Mouse (Mus musculus): ENCODE measurements around the gene Mfap4. TPM values are rescaled to one million over a fixed set of nuclear protein-coding genes. Genes with fewer than 3 reads are reported as not detected.

Mfap4 gene
- polyA plus RNA-seq, 1 experiment from 2014 or later = 239 TPM

GRCm38 (mm10) chr11:61448599-61449225 is 36.5 kb upstream of the Mfap4 start:
- no peaks in the 10 kb centered on the region for H3K9me3 ChIP-seq (ENCODE audit: control insufficient read depth, low read length)
- no peak for DNase-seq (ENCODE audit: low spot score)
- H3K9ac ChIP-seq (ENCODE audit: low read length) = no peak overlapping the region
- H3K4me1 ChIP-seq (replicated peaks; ENCODE audit: control insufficient read depth, insufficient read depth, low read length) = 0 out of 2 replicates have a peak, but pooled peaks cover 9% of the 10 kb centered on the region
- WGBS = 73% methylated on average over 9 of the region's 9 CpGs
- no peaks in the 10 kb centered on the region for H3K36me3 ChIP-seq (ENCODE audit: control insufficient read depth, insufficient read depth, low read length)
- H3K27me3 ChIP-seq (replicated peaks; ENCODE audit: control insufficient read depth, insufficient read depth, low read length) = 0 out of 2 replicates have a peak, but pooled peaks cover 3% of the 10 kb centered on the region
- H3K4me3 ChIP-seq (ENCODE audit: low read depth, low read length) = no peak overlapping the region
- H3K4me2 ChIP-seq (ENCODE audit: low read length) = no peak overlapping the region
- ATAC-seq (replicated peaks; ENCODE audit: low FRiP score, low TSS enrichment, low read depth) = no peak
- no peak overlapping the region for H3K27ac ChIP-seq (ENCODE audit: low read depth)

GRCm38 (mm10) chr11:61449499-61450292 is 35.5 kb upstream of the Mfap4 start:
- H3K27me3 ChIP-seq (replicated peaks; ENCODE audit: control insufficient read depth, insufficient read depth, low read length) = 0 out of 2 replicates have a peak, but pooled peaks cover 3% of the 10 kb centered on the region
- no peak overlapping the region for H3K9ac ChIP-seq (ENCODE audit: low read length)
- H3K4me1 ChIP-seq (replicated peaks; ENCODE audit: control insufficient read depth, insufficient read depth, low read length) = 0 out of 2 replicates have a peak, but pooled peaks cover 14% of the 10 kb centered on the region
- WGBS = 75% methylated on average over 24 of the region's 24 CpGs
- ATAC-seq (replicated peaks; ENCODE audit: low FRiP score, low TSS enrichment, low read depth) = no peak
- H3K9me3 ChIP-seq (ENCODE audit: control insufficient read depth, low read length) = no peaks in the 10 kb centered on the region
- DNase-seq (ENCODE audit: low spot score) = no peak
- H3K4me2 ChIP-seq (ENCODE audit: low read length) = no peak overlapping the region
- no peak overlapping the region for H3K27ac ChIP-seq (ENCODE audit: low read depth)
- H3K4me3 ChIP-seq (ENCODE audit: low read depth, low read length) = no peak overlapping the region
- no peaks in the 10 kb centered on the region for H3K36me3 ChIP-seq (ENCODE audit: control insufficient read depth, insufficient read depth, low read length)

- H3K27ac ChIP-seq (ENCODE audit: low read depth) = no peak overlapping the region
- no peaks in the 10 kb centered on the region for H3K36me3 ChIP-seq (ENCODE audit: control insufficient read depth, insufficient read depth, low read length)
Measured at GRCm38 (mm10) chr11:61464071-61464470, 21.2 kb upstream of the Mfap4 start.

GRCm38 (mm10) chr11:61465422-61465821 is 19.8 kb upstream of the Mfap4 start:
- DNase-seq (ENCODE audit: low spot score) (no peak), ATAC-seq (replicated peaks; ENCODE audit: low FRiP score, low TSS enrichment, low read depth) (no peak)
- H3K9ac ChIP-seq (ENCODE audit: low read length) = no peak overlapping the region
- 30% methylated on average over 4 of the region's 4 CpGs for WGBS
- H3K27ac ChIP-seq (ENCODE audit: low read depth) = peak overlapping the region; percentile 29; the same call in 1 of the 2 replicates
- H3K4me3 ChIP-seq (ENCODE audit: low read depth, low read length) = no peak overlapping the region
- peaks cover 5% of the 10 kb centered on the region; the same call in 1 of the 2 replicates for H3K4me1 ChIP-seq (replicated peaks; ENCODE audit: control insufficient read depth, insufficient read depth, low read length)
- H3K9me3 ChIP-seq (ENCODE audit: control insufficient read depth, low read length) = no peaks in the 10 kb centered on the region
- H3K36me3 ChIP-seq (ENCODE audit: control insufficient read depth, insufficient read depth, low read length) = no peaks in the 10 kb centered on the region
- H3K4me2 ChIP-seq (ENCODE audit: low read length) = no peak overlapping the region
- H3K27me3 ChIP-seq (replicated peaks; ENCODE audit: control insufficient read depth, insufficient read depth, low read length) = no peaks in the 10 kb centered on the region

More at GRCm38 (mm10) chr11:61464071-61464470, 21.2 kb upstream of the Mfap4 start:
- Histone ChIP-seq H3K9ac (ENCODE audit: low read length) (no peak overlapping the region), H3K4me2 (ENCODE audit: low read length) (no peak overlapping the region), H3K4me3 (ENCODE audit: low read depth, low read length) (no peak overlapping the region), H3K4me1 (replicated peaks; ENCODE audit: control insufficient read depth, insufficient read depth, low read length) (peaks cover 5% of the 10 kb centered on the region; the same call in 1 of the 2 replicates), H3K9me3 (ENCODE audit: control insufficient read depth, low read length) (no peaks in the 10 kb centered on the region), H3K27me3 (replicated peaks; ENCODE audit: control insufficient read depth, insufficient read depth, low read length) (no peaks in the 10 kb centered on the region)
- DNase-seq (ENCODE audit: low spot score) (no peak), ATAC-seq (replicated peaks; ENCODE audit: low FRiP score, low TSS enrichment, low read depth) (no peak)
- 66% methylated on average over 2 of the region's 2 CpGs for whole genome bisulfite sequencing

GRCm38 (mm10) chr11:61468534-61468933 is 16.7 kb upstream of the Mfap4 start:
- no peaks in the 10 kb centered on the region for H3K36me3 ChIP-seq (ENCODE audit: control insufficient read depth, insufficient read depth, low read length)
- DNase-seq (ENCODE audit: low spot score) (no peak), ATAC-seq (replicated peaks; ENCODE audit: low FRiP score, low TSS enrichment, low read depth) (no peak)
- no peak overlapping the region for H3K27ac ChIP-seq (ENCODE audit: low read depth)
- no peak overlapping the region for H3K9ac ChIP-seq (ENCODE audit: low read length)
- H3K4me2 ChIP-seq (ENCODE audit: low read length) = no peak overlapping the region
- no peaks in the 10 kb centered on the region for H3K27me3 ChIP-seq (replicated peaks; ENCODE audit: control insufficient read depth, insufficient read depth, low read length)
- 79% methylated on average over 4 of the region's 4 CpGs for WGBS
- no peak overlapping the region for H3K4me3 ChIP-seq (ENCODE audit: low read depth, low read length)
- no peaks in the 10 kb centered on the region for H3K9me3 ChIP-seq (ENCODE audit: control insufficient read depth, low read length)
- peaks cover 5% of the 10 kb centered on the region; the same call in 1 of the 2 replicates for H3K4me1 ChIP-seq (replicated peaks; ENCODE audit: control insufficient read depth, insufficient read depth, low read length)

GRCm38 (mm10) chr11:61469317-61469917 is 15.8 kb upstream of the Mfap4 start:
- H3K9me3 ChIP-seq (ENCODE audit: control insufficient read depth, low read length) = no peaks in the 10 kb centered on the region
- no peak overlapping the region for H3K27ac ChIP-seq (ENCODE audit: low read depth)
- no peak overlapping the region for H3K4me2 ChIP-seq (ENCODE audit: low read length)
- 55% methylated on average over 7 of the region's 7 CpGs for WGBS
- H3K4me3 ChIP-seq (ENCODE audit: low read depth, low read length) = no peak overlapping the region
- DNase-seq (ENCODE audit: low spot score) = no peak
- ATAC-seq (replicated peaks; ENCODE audit: low FRiP score, low TSS enrichment, low read depth) = no peak
- no peaks in the 10 kb centered on the region for H3K36me3 ChIP-seq (ENCODE audit: control insufficient read depth, insufficient read depth, low read length)
- no peak overlapping the region for H3K9ac ChIP-seq (ENCODE audit: low read length)
- peaks cover 5% of the 10 kb centered on the region; the same call in 1 of the 2 replicates for H3K4me1 ChIP-seq (replicated peaks; ENCODE audit: control insufficient read depth, insufficient read depth, low read length)
- no peaks in the 10 kb centered on the region for H3K27me3 ChIP-seq (replicated peaks; ENCODE audit: control insufficient read depth, insufficient read depth, low read length)

- Histone ChIP-seq H3K4me2 (ENCODE audit: low read length) (no peak overlapping the region), H3K36me3 (ENCODE audit: control insufficient read depth, insufficient read depth, low read length) (no peaks in the 10 kb centered on the region), H3K9me3 (ENCODE audit: control insufficient read depth, low read length) (no peaks in the 10 kb centered on the region), H3K27ac (ENCODE audit: low read depth) (no peak overlapping the region), H3K9ac (ENCODE audit: low read length) (no peak overlapping the region), H3K27me3 (replicated peaks; ENCODE audit: control insufficient read depth, insufficient read depth, low read length) (no peaks in the 10 kb centered on the region), H3K4me1 (replicated peaks; ENCODE audit: control insufficient read depth, insufficient read depth, low read length) (no peaks in the 10 kb centered on the region), H3K4me3 (ENCODE audit: low read depth, low read length) (no peak overlapping the region)
- ATAC-seq (replicated peaks; ENCODE audit: low FRiP score, low TSS enrichment, low read depth) (no peak), DNase-seq (ENCODE audit: low spot score) (no peak)
Measured at GRCm38 (mm10) chr11:61470880-61471279, 14.4 kb upstream of the Mfap4 start.

GRCm38 (mm10) chr11:61473630-61474029 is 11.6 kb upstream of the Mfap4 start:
- Histone ChIP-seq H3K27ac (ENCODE audit: low read depth) (no peak overlapping the region), H3K36me3 (ENCODE audit: control insufficient read depth, insufficient read depth, low read length) (no peaks in the 10 kb centered on the region), H3K4me1 (replicated peaks; ENCODE audit: control insufficient read depth, insufficient read depth, low read length) (no peaks in the 10 kb centered on the region; the same call in 1 of the 2 replicates), H3K9ac (ENCODE audit: low read length) (no peak overlapping the region), H3K9me3 (ENCODE audit: control insufficient read depth, low read length) (no peaks in the 10 kb centered on the region), H3K4me2 (ENCODE audit: low read length) (no peak overlapping the region), H3K4me3 (ENCODE audit: low read depth, low read length) (no peak overlapping the region), H3K27me3 (replicated peaks; ENCODE audit: control insufficient read depth, insufficient read depth, low read length) (no peaks in the 10 kb centered on the region)
- no peak for ATAC-seq (replicated peaks; ENCODE audit: low FRiP score, low TSS enrichment, low read depth)
- 70% methylated on average over 4 of the region's 4 CpGs for WGBS
- no peak for DNase-seq (ENCODE audit: low spot score)

Measured in intestine, embryonic 14.5 days (tissue).